Mouse (Mus musculus): ENCODE measurements around the gene Prickle2.

The Prickle2 gene

GRCm38 (mm10) chr6:92383196-92383782, 322.7 kb downstream of the Prickle2 start:
- DNase-seq (ENCODE audit: low spot score in 2 of 2) = no peak

- no peak for DNase-seq (ENCODE audit: low spot score in 2 of 2)
These were observed 324.9 kb downstream of the Prickle2 start for GRCm38 (mm10) chr6:92381085-92381484.

- no peak for DNase-seq (ENCODE audit: low spot score in 2 of 2)
These were observed 331.1 kb downstream of the Prickle2 start for GRCm38 (mm10) chr6:92374826-92375225.

DNA sequence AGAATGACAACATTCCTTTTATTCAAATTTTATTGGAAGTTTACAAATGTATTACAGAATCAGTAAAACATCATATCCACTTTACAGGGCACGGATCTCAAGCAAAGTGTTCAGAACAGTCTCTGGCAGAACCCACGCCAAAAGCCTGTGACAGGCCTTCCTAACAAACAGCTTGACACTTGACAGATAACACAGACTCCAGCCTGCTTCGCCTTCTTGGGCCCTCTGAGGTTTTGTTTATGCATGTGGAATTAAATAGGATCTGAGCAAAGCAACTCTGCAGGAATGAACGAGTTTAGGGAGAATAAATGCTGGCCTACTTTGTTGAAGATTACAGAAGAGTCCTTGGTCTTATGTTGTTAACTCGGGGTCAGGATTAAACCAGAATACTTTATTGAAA, 335.1 kb downstream of the Prickle2 start:
- no peak for DNase-seq (ENCODE audit: low spot score in 2 of 2)

DNA sequence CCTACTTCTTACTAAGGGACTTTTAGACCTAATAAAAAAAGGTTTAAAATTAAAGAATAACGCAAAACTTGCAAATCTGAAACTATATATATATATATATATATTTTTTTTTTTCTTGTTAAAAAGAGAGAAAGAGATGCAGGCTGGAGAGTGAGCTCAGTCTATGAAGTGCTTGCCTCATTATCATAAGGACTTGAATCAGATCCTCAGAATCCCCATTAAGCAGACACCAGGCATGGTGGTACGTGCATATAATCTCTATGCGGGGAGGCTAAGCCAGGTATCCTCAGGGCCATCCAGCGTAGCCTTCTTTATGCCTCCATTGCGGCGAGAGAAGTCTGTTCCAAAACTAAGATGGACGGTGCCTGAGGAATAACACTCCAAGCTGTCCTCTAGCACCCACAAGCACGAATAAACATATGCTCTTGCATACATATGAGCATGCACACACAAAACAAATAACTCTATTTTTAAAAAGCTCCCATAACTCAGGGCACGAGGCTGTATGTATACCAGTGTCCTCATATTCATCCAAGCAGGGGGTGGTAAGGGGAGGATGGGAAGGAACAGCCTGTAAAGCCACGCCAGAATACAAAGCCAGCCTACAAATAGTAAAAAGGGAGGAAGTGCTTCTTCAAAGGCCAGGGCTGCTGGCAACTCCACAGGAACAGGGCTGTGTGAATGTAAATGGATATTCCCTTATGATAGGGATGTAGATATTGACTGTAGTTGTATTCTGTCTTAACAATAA, 358.5 kb downstream of the Prickle2 start:
- DNase-seq (ENCODE audit: low spot score in 2 of 2) = no peak

DNA sequence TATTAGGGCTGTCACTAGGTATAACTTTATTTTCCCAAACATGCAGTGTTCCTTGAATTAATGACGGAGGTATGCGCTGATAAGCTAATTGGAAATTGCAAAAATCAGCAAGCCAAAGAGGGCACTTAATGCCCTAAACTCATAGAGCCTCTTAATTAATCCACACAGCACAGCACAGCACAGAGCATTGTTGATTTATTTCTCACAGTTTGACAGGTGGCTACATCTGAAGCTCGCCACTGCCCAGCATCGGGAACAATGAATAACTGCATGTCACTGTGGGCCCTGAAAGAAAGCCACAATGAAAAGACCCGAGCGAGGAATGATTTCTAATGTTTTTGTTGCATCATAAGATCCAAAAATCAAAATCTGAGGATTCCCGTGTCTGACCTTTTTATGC, 359.2 kb downstream of the Prickle2 start:
- DNase-seq (ENCODE audit: low spot score in 2 of 2) = no peak

DNA sequence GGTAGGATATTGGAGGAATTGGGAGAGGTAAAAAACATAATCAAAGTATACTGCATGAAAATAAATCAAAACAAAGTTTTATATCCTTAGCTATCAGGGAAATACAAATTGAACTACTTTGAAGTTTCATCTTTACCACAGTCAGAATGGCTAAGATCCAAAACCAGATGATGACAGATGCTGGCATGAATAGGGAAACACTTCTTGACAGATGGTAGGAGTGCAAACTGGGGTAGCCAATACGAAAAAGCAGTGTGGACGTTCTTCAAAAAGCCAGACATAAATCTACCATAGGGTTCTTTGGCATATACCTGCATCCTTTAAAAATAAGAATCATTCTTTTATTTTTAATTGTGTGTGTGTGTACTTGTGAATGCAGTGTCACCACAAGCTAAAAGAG, 360.8 kb downstream of the Prickle2 start:
- no peak for DNase-seq (ENCODE audit: low spot score in 2 of 2)

DNA sequence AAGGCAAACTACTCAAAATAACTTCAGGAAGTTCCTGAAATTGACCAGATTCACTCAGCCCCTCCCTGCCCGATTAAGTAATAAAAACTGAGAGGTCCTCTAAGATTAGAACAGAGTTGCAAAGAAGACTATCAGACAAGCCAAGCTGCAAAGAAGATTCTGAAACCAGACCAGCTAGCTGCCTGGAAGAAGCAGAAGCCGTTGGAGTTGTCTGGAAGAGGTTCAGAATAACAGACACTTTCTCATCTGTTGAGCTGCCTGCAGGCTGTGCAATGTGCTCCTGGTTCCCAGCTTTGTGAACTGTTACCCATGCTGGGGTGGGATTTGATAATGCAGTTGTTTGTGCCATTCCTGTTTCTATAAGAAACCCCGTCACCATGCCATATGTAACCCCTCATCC, 361.4 kb downstream of the Prickle2 start:
- no peak for DNase-seq (ENCODE audit: low spot score in 2 of 2)
